Mouse (Mus musculus): ENCODE measurements around the gene Caprin2. TPM values are rescaled to one million over a fixed set of nuclear protein-coding genes. Genes with fewer than 3 reads are reported as not detected.

Gene Caprin2
- polyA plus RNA-seq, 1 experiment from 2014 or later: 15.8 TPM

Other genes with a start within 250 kb of the Caprin2 start
- 34.0 and 34.1 TPM in 2 replicates for gene Ipo8, start 64.8 kb downstream of the Caprin2 start, polyA plus RNA-seq (2014; fragmentation: Nextera tagmentation; extraction: Ambion mirVana)
- gene Sinhcaf, start 50.2 kb upstream of the Caprin2 start, polyA plus RNA-seq (2014; fragmentation: Nextera tagmentation; extraction: Ambion mirVana): 292 and 305 TPM in 2 replicates
- gene Dennd5b, start 205.4 kb upstream of the Caprin2 start, polyA plus RNA-seq (2014; fragmentation: Nextera tagmentation; extraction: Ambion mirVana): 17.5 and 19.8 TPM in 2 replicates
- not detected in 2 replicates for gene Gm10203, start 233.9 kb upstream of the Caprin2 start, polyA plus RNA-seq (2014; fragmentation: Nextera tagmentation; extraction: Ambion mirVana)
- 9.6 and 10.2 TPM in 2 replicates for gene Etfbkmt, start 243.6 kb upstream of the Caprin2 start, polyA plus RNA-seq (2014; fragmentation: Nextera tagmentation; extraction: Ambion mirVana)

Measured in forebrain, embryonic 11.5 days (tissue).